Mouse (Mus musculus): ENCODE measurements around the gene Cdc20. TPM values are rescaled to one million over a fixed set of nuclear protein-coding genes. Genes with fewer than 3 reads are reported as not detected.

The Cdc20 gene
- total and polyA plus RNA-seq, 2 experiments from 2014 or later, result 57.8 to 78.4 TPM

DNA sequence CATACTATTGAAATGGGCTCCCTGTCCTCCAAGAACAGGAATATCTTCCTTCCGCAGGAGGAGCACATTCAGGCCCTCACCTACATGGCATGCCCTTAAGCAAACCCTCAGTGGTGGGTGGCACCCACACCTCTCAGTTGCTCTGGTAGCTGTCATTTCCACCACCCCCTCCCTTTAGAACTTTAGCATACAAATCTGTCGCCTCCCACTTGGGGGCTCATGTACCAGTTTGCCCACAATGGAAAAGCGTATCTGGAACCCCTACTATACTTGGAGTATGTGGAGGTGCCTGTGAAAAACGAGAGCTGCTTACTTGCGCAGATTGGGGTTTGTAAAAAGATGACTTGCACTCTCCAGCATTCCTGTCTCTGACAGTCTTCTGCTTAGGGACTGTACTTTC lies 20.8 kb downstream of the Cdc20 start:
- H3K36me3 ChIP-seq (replicated peaks; ENCODE audit: control insufficient read depth, insufficient read depth, low read length), result peaks cover 95% of the 10 kb centered on the region
- 86% methylated on average over 5 of the region's 5 CpGs for WGBS

GRCm38 (mm10) chr4:118415779-118416178 lies 21.4 kb downstream of the Cdc20 start:
- Histone ChIP-seq H3K9ac (replicated peaks; ENCODE audit: low read depth, low read length) (no peak overlapping the region), H3K4me3 (ENCODE audit: low read depth, low read length) (no peak overlapping the region), H3K27ac (ENCODE audit: low read depth) (no peak overlapping the region), H3K27me3 (ENCODE audit: control insufficient read depth, insufficient read depth, low read length) (no peaks in the 10 kb centered on the region), H3K9me3 (replicated peaks; ENCODE audit: control insufficient read depth, low read length) (no peaks in the 10 kb centered on the region), H3K36me3 (replicated peaks; ENCODE audit: control insufficient read depth, insufficient read depth, low read length) (peaks cover 93% of the 10 kb centered on the region), H3K4me1 (ENCODE audit: control insufficient read depth, insufficient read depth) (no peaks in the 10 kb centered on the region), H3K4me2 (ENCODE audit: low read depth, low read length) (no peak overlapping the region)
- TF ChIP-seq CTCF (IDR thresholded peaks at IDR 0.05; ENCODE audit: low read depth) (0 out of 2 replicates have a peak, but pooled peaks have one; percentile 14), EP300 (IDR thresholded peaks at IDR 0.05; ENCODE audit: low read depth) (no peak)
- ATAC-seq (ENCODE audit: insufficient read depth, low read depth) (no peak), DNase-seq (ENCODE audit: low spot score) (no peak)
- 55% methylated on average over 2 of the region's 2 CpGs for WGBS

More for the DNA sequence above, 20.8 kb downstream of the Cdc20 start:
- Histone ChIP-seq H3K4me2 (ENCODE audit: low read depth, low read length) (no peak overlapping the region), H3K4me1 (ENCODE audit: control insufficient read depth, insufficient read depth) (no peaks in the 10 kb centered on the region), H3K9ac (replicated peaks; ENCODE audit: low read depth, low read length) (no peak overlapping the region), H3K27ac (ENCODE audit: low read depth) (no peak overlapping the region), H3K9me3 (replicated peaks; ENCODE audit: control insufficient read depth, low read length) (no peaks in the 10 kb centered on the region), H3K27me3 (ENCODE audit: control insufficient read depth, insufficient read depth, low read length) (no peaks in the 10 kb centered on the region), H3K4me3 (ENCODE audit: low read depth, low read length) (no peak overlapping the region)
- ATAC-seq (ENCODE audit: insufficient read depth, low read depth) (no peak), DNase-seq (ENCODE audit: low spot score) (no peak)
- no peak for TF ChIP-seq CTCF (IDR thresholded peaks at IDR 0.05; ENCODE audit: low read depth)
- TF ChIP-seq EP300 (IDR thresholded peaks at IDR 0.05; ENCODE audit: low read depth), result no peak

DNA sequence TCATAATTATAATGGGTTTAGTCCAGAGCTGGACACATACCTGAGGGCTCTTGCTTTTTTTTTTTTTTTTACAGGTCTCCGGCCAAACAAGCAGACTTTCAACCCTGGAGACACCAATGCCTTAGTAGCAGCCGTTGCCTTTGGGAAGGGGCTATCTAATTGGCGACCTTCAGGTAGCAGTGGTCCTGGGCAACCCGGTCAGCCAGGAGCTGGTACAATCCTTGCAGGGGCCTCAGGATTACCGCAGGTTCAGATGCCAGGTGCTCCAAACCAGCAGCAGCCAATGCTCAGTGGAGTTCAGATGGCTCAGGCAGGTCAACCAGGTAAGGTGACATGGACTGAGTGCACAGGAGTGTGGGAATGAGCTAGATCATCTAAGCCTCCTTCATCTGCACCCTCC lies 23.6 kb downstream of the Cdc20 start:
- peaks cover 12% of the 10 kb centered on the region for H3K4me1 ChIP-seq (ENCODE audit: control insufficient read depth, insufficient read depth)
- H3K4me3 ChIP-seq (ENCODE audit: low read depth, low read length), result no peak overlapping the region
- no peaks in the 10 kb centered on the region for H3K9me3 ChIP-seq (replicated peaks; ENCODE audit: control insufficient read depth, low read length)
- H3K36me3 ChIP-seq (replicated peaks; ENCODE audit: control insufficient read depth, insufficient read depth, low read length), result peaks cover 74% of the 10 kb centered on the region
- H3K4me2 ChIP-seq (ENCODE audit: low read depth, low read length), result no peak overlapping the region
- 91% methylated on average over 5 of the region's 5 CpGs for WGBS
- DNase-seq (ENCODE audit: low spot score) (no peak), ATAC-seq (ENCODE audit: insufficient read depth, low read depth) (no peak)
- no peak for TF ChIP-seq EP300 (IDR thresholded peaks at IDR 0.05; ENCODE audit: low read depth)
- no peak for TF ChIP-seq CTCF (IDR thresholded peaks at IDR 0.05; ENCODE audit: low read depth)
- no peaks in the 10 kb centered on the region for H3K27me3 ChIP-seq (ENCODE audit: control insufficient read depth, insufficient read depth, low read length)
- no peak overlapping the region for H3K9ac ChIP-seq (replicated peaks; ENCODE audit: low read depth, low read length)
- H3K27ac ChIP-seq (ENCODE audit: low read depth), result no peak overlapping the region

DNA sequence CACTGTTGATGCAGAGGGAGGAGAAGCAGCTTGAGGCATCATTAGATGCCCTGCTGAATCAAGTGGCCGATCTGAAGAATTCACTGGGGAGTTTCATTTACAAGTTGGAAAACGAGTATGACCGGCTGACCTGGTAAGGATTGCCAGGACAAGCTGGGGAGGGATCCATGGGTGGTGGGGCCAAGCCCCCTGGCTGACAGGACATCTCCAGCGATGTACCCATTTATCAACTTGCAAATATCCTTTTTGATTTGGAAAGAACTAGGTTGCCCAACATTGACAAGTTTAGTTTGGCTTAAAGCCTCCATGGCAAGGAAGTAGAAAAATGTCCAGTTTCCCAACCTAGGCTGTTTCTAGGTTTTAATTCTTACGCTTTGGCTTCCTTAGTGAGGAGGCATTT lies 26.3 kb downstream of the Cdc20 start:
- no peak for ATAC-seq (ENCODE audit: insufficient read depth, low read depth)
- DNase-seq (ENCODE audit: low spot score), result no peak
- no peak overlapping the region for H3K27ac ChIP-seq (ENCODE audit: low read depth)
- peaks cover 16% of the 10 kb centered on the region for H3K4me1 ChIP-seq (ENCODE audit: control insufficient read depth, insufficient read depth)
- H3K4me2 ChIP-seq (ENCODE audit: low read depth, low read length), result no peak overlapping the region
- no peaks in the 10 kb centered on the region for H3K27me3 ChIP-seq (ENCODE audit: control insufficient read depth, insufficient read depth, low read length)
- TF ChIP-seq CTCF (IDR thresholded peaks at IDR 0.05; ENCODE audit: low read depth) (no peak), EP300 (IDR thresholded peaks at IDR 0.05; ENCODE audit: low read depth) (no peak)
- WGBS, result 86% methylated on average over 5 of the region's 5 CpGs
- no peak overlapping the region for H3K4me3 ChIP-seq (ENCODE audit: low read depth, low read length)
- peaks cover 49% of the 10 kb centered on the region for H3K36me3 ChIP-seq (replicated peaks; ENCODE audit: control insufficient read depth, insufficient read depth, low read length)
- no peak overlapping the region for H3K9ac ChIP-seq (replicated peaks; ENCODE audit: low read depth, low read length)
- H3K9me3 ChIP-seq (replicated peaks; ENCODE audit: control insufficient read depth, low read length), result no peaks in the 10 kb centered on the region

DNA sequence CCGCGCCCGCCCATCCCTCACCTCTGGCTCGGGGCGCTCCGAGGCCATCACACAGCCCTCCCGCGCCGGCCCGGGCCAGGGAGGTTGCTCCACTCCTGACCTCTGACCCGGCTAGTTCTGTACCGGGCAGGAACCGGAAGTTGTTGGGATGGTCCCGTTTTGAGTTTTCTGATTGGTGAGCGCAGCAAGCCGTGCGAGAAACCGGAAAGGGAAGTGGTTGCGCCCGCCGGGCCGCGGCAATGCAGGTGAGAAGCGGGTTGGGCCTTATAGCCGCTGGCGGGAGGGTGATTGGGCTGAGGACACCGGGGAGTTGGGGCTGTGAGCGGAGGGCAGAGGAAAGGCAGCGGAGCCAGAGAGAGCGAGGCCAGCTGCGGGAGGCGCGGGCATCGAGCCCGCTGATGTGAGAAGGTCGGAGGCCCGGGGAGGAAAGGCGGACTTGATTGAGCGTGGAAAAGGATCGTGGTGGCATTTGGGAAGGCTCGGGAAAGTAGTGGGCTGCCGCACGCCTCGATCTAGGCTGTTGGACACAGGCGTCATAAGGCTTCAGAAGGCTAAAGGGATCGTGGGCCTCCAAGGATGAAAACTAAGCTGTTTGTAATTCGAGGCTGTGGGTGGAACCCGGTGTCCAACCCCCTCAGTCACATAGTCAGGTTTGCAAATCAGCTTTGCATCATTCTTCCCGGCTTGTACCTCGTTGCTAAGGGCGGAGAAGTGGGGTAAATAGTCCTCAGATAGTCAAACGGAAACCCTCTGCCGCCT lies 27.8 kb downstream of the Cdc20 start, which contains the start of the genes Szt2 and Med8:
Gene Szt2, minus strand, starts transcription at position 132 of the 759 bp plus-strand sequence.
Gene Med8, plus strand, starts transcription at position 196 of the 759 bp plus-strand sequence.
- ATAC-seq (ENCODE audit: insufficient read depth, low read depth) (peak; percentile 98), DNase-seq (ENCODE audit: low spot score) (peak; percentile 93)
- Histone ChIP-seq H3K4me2 (ENCODE audit: low read depth, low read length) (peak within 1 kb of the TSS; percentile 81), H3K36me3 (replicated peaks; ENCODE audit: control insufficient read depth, insufficient read depth, low read length) (peaks cover 34% of the 10 kb centered on the region), H3K9me3 (replicated peaks; ENCODE audit: control insufficient read depth, low read length) (no peaks in the 10 kb centered on the region), H3K4me3 (ENCODE audit: low read depth, low read length) (peak within 1 kb of the TSS; percentile 92), H3K4me1 (ENCODE audit: control insufficient read depth, insufficient read depth) (peaks cover 16% of the 10 kb centered on the region), H3K27ac (ENCODE audit: low read depth) (peak within 1 kb of the TSS; percentile 72), H3K27me3 (ENCODE audit: control insufficient read depth, insufficient read depth, low read length) (no peaks in the 10 kb centered on the region), H3K9ac (replicated peaks; ENCODE audit: low read depth, low read length) (peak within 1 kb of the TSS; percentile 92)
- under 1% methylated on average over 53 of the region's 53 CpGs for WGBS
- TF ChIP-seq EP300 (IDR thresholded peaks at IDR 0.05; ENCODE audit: low read depth) (no peak), CTCF (IDR thresholded peaks at IDR 0.05; ENCODE audit: low read depth) (no peak)
